ENCODE assay signal across 8 mouse cellular contexts in the genomic region with DNA sequence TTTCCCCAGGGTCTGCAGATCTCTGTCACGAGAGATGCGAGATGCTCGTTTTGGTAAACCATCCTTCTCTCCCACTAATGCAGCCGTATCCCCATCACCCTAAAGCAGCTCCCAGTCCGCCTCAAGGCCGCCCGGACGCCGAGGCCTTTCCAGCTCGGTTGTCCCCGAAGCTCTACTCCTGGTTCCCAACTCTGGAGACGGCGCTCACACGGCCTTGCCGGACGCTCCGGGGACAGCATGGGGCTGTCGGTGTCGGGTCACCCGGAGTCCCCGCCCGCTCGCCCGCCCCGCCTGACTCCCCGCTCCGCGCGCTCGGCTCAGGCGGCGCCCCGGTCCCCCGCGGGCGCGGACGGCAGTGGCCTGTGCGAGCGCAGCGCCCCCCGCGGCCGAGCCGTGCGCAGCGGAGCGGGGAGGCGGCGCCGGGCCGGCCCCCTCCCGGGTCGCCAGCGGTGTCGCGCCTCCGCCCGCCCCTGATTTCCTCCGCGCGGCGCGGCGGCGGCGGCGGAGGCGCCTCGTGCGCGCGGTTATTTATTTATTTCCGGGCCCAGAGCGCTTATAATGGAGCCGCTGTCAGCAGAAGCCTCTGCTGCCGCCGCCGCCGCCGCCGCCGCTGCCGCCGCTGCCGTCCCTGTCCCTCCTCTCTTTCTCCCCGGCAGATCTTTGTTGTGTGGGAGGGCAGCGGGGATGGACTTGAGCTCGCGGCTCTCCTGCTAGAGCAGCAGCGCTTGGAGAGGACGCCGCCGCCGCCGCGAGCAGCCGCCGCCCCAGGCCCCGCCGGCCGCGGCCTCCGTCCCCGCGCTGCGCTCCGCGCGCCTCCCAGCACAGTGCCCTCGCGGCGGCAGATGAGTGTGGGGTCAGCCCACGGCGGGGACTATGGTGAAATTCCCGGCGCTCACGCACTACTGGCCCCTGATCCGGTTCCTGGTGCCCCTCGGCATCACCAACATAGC. TPM values are rescaled to one million over a fixed set of nuclear protein-coding genes. Genes with fewer than 3 reads are reported as not detected.
A peak's percentile ranks its signal among the peaks of the same experiment; 100 is the strongest.
DNase-seq lines count a peak whose midpoint lies in the region; ATAC-seq and TF ChIP-seq lines count a peak whose summit lies in the region.

Gene Ank, plus strand, starts transcription at position 547 of the 950 bp plus-strand sequence.

- 0 out of 2 replicates have a peak, but pooled peaks have one; percentile 10 for TF ChIP-seq CTCF in embryonic fibroblast, embryonic 13.5 days (IDR thresholded peaks at IDR 0.05; ENCODE audit: borderline replicate concordance, insufficient read depth, low read length)

- H3K27me3 ChIP-seq in limb, embryonic 15.5 days, result 0 out of 2 replicates have a peak, but pooled peaks cover 3% of the 10 kb centered on the region
- peaks cover 2% of the 10 kb centered on the region; the same call in 1 of the 2 replicates for H3K27me3 ChIP-seq in midbrain, embryonic 16.5 days (ENCODE audit: control insufficient read depth, insufficient read depth, low read depth, low read length)

- no peaks in the 10 kb centered on the region for H3K4me1 ChIP-seq in embryonic fibroblast, embryonic 13.5 days (ENCODE audit: control insufficient read depth, insufficient read depth, low read length)
- H3K4me1 ChIP-seq in limb, embryonic 15.5 days, result peaks cover 11% of the 10 kb centered on the region
- H3K4me1 ChIP-seq in midbrain, embryonic 16.5 days (ENCODE audit: control insufficient read depth, insufficient read depth, low read length), result peaks cover 24% of the 10 kb centered on the region

- H3K9ac ChIP-seq in limb, embryonic 15.5 days, result peak within 1 kb of the TSS; percentile 64
- H3K9ac ChIP-seq in midbrain, embryonic 16.5 days (ENCODE audit: low read depth, low read length), result peak within 1 kb of the TSS; percentile 97

- DNase-seq in 3T3-L1 (ENCODE audit: low read depth, low spot score), result peak; percentile 60
- DNase-seq in adrenal gland, postnatal 4 days (ENCODE audit: low spot score in 2 of 2), result peak; percentile 57 to 60
- peak; percentile 85 to 87 for DNase-seq in heart, adult 9 months (ENCODE audit: low spot score in 2 of 2)
- peak; percentile 71 for DNase-seq in kidney, adult 9 months
- peak; percentile 70 to 83 for DNase-seq in spleen, adult 18-20 months

- peak; percentile 90 for ATAC-seq in limb, embryonic 15.5 days (ENCODE audit: insufficient number of reproducible peaks, low FRiP score, low TSS enrichment, low read depth)
- peak; percentile 86 for ATAC-seq in midbrain, embryonic 16.5 days

- H3K27ac ChIP-seq in embryonic fibroblast, embryonic 13.5 days (ENCODE audit: insufficient read depth, low read length), result peak within 1 kb of the TSS; percentile 66
- peak within 1 kb of the TSS; percentile 73 for H3K27ac ChIP-seq in limb, embryonic 15.5 days
- peak within 1 kb of the TSS; percentile 96 for H3K27ac ChIP-seq in midbrain, embryonic 16.5 days (ENCODE audit: low read length)

- peak within 1 kb of the TSS; percentile 95 for H3K4me2 ChIP-seq in limb, embryonic 15.5 days
- H3K4me2 ChIP-seq in midbrain, embryonic 16.5 days (ENCODE audit: low read length), result peak within 1 kb of the TSS; percentile 73

- peak; percentile 44; the same call in 1 of the 2 replicates for TF ChIP-seq POLR2A in embryonic fibroblast, embryonic 13.5 days (IDR thresholded peaks at IDR 0.05; ENCODE audit: low read depth, low read length)

- no peaks in the 10 kb centered on the region for H3K36me3 ChIP-seq in limb, embryonic 15.5 days
- H3K36me3 ChIP-seq in midbrain, embryonic 16.5 days (ENCODE audit: control insufficient read depth, insufficient read depth, low read length), result no peaks in the 10 kb centered on the region

- H3K4me3 ChIP-seq in embryonic fibroblast, embryonic 13.5 days (ENCODE audit: insufficient read depth, low read length), result peak within 1 kb of the TSS; percentile 79
- peak within 1 kb of the TSS; percentile 80 for H3K4me3 ChIP-seq in limb, embryonic 15.5 days
- peak within 1 kb of the TSS; percentile 86 for H3K4me3 ChIP-seq in midbrain, embryonic 16.5 days (ENCODE audit: low read depth, low read length)

- under 1% methylated on average over 89 of the region's 120 CpGs for WGBS in limb, embryonic 15.5 days
- under 1% methylated on average over 82 of the region's 120 CpGs for WGBS in midbrain, embryonic 16.5 days

- no peaks in the 10 kb centered on the region for H3K9me3 ChIP-seq in limb, embryonic 15.5 days
- H3K9me3 ChIP-seq in midbrain, embryonic 16.5 days (replicated peaks; ENCODE audit: control insufficient read depth, low read length, poor library complexity, severe bottlenecking), result no peaks in the 10 kb centered on the region

RNA-seq across cellular contexts. Expression of gene Ank, which starts in this region (rescaled TPM):
- 10 to 100 TPM; 26.8 to 27.9 TPM for total RNA-seq in adrenal gland, postnatal 4 days (2021)
- polyA plus RNA-seq in embryonic fibroblast, embryonic 13.5 days (2011; ENCODE audit: insufficient read length, low read depth, missing spikeins), result 30.3 and 92.9 TPM in 2 replicates
- polyA plus RNA-seq in limb, embryonic 15.5 days (2015; fragmentation: Nextera tagmentation; extraction: Ambion mirVana), result 16.3 and 16.9 TPM in 2 replicates
- polyA plus RNA-seq in midbrain, embryonic 16.5 days (2015; fragmentation: Nextera tagmentation; extraction: Ambion mirVana), result 15.0 and 15.7 TPM in 2 replicates

Comparison
In these comparisons a context has a peak if more than half of its experiments do, and no peak if none do; other contexts are left out.
1. Peak in every context shown above with its lines: DNase-seq, ATAC-seq, H3K4me3 ChIP-seq and H3K27ac ChIP-seq.